Comparison of ENCODE assay signal across 8 mouse cellular contexts in genomic region chr7:79515221-79515743, GRCm38 (mm10). TPM values are rescaled to one million over a fixed set of nuclear protein-coding genes. Genes with fewer than 3 reads are reported as not detected.
A peak's percentile ranks its signal among the peaks of the same experiment; 100 is the strongest.
DNase-seq lines count a peak whose midpoint lies in the region; ATAC-seq lines count a peak whose summit lies in the region.

No protein-coding gene starts in this region.

- WGBS in limb, embryonic 11.5 days = 2% methylated on average over 50 of the region's 57 CpGs
- 2% methylated on average over 56 of the region's 57 CpGs for WGBS in stomach, embryonic 14.5 days

- H3K27ac ChIP-seq in limb, embryonic 11.5 days (replicated peaks; ENCODE audit: low read depth, low read length) = no peak overlapping the region
- H3K27ac ChIP-seq in stomach, embryonic 14.5 days (ENCODE audit: low read length) = no peak overlapping the region

- H3K9ac ChIP-seq in limb, embryonic 11.5 days (ENCODE audit: low read length) = peak overlapping the region; percentile 60
- no peak overlapping the region for H3K9ac ChIP-seq in stomach, embryonic 14.5 days (replicated peaks; ENCODE audit: low read depth, low read length)

- peak overlapping the region; percentile 49 for H3K4me2 ChIP-seq in limb, embryonic 11.5 days (ENCODE audit: low read depth, severe bottlenecking)
- peak overlapping the region; percentile 59 for H3K4me2 ChIP-seq in stomach, embryonic 14.5 days (replicated peaks; ENCODE audit: low read depth, low read length)

- H3K9me3 ChIP-seq in megakaryocyte, embryonic 14.5 days = peaks cover 5% of the 10 kb centered on the region; the same call in 1 of the 2 replicates
- H3K9me3 ChIP-seq in limb, embryonic 11.5 days (ENCODE audit: control insufficient read depth, low read length) = no peaks in the 10 kb centered on the region
- no peaks in the 10 kb centered on the region for H3K9me3 ChIP-seq in stomach, embryonic 14.5 days (ENCODE audit: control insufficient read depth, low read depth, low read length)

- peaks cover 7% of the 10 kb centered on the region for H3K4me1 ChIP-seq in megakaryocyte, embryonic 14.5 days
- H3K4me1 ChIP-seq in limb, embryonic 11.5 days (ENCODE audit: control insufficient read depth, insufficient read depth, low read length) = no peaks in the 10 kb centered on the region
- 0 out of 2 replicates have a peak, but pooled peaks cover 2% of the 10 kb centered on the region for H3K4me1 ChIP-seq in stomach, embryonic 14.5 days (ENCODE audit: control insufficient read depth, insufficient read depth, low read length)

- no peak for ATAC-seq in megakaryocyte, adult 5-6 weeks (ENCODE audit: poor library complexity, severe bottlenecking)
- ATAC-seq in limb, embryonic 11.5 days (ENCODE audit: insufficient number of reproducible peaks, low FRiP score, low TSS enrichment, low read depth) = no peak
- no peak for ATAC-seq in stomach, embryonic 14.5 days (ENCODE audit: insufficient number of reproducible peaks, insufficient read depth, low FRiP score, low read depth)

- DNase-seq in adrenal gland, postnatal 14 days = peak; percentile 18
- no peak for DNase-seq in adrenal gland, postnatal 4 days (ENCODE audit: low spot score in 2 of 2)
- no peak for DNase-seq in limb, embryonic 11.5 days (ENCODE audit: low spot score)
- no peak for DNase-seq in thymus, postnatal 10 days (ENCODE audit: low spot score in 2 of 2)
- no peak for DNase-seq in embryo, embryonic 9.5 days (ENCODE audit: extremely low spot score)

- no peaks in the 10 kb centered on the region for H3K36me3 ChIP-seq in megakaryocyte, embryonic 14.5 days (replicated peaks; ENCODE audit: low read length)
- no peaks in the 10 kb centered on the region for H3K36me3 ChIP-seq in limb, embryonic 11.5 days (ENCODE audit: control insufficient read depth, insufficient read depth, low read length)
- H3K36me3 ChIP-seq in stomach, embryonic 14.5 days (ENCODE audit: control insufficient read depth, insufficient read depth, low read length) = no peaks in the 10 kb centered on the region

- H3K27me3 ChIP-seq in megakaryocyte, embryonic 14.5 days (replicated peaks) = peaks cover 96% of the 10 kb centered on the region
- H3K27me3 ChIP-seq in limb, embryonic 11.5 days (ENCODE audit: control insufficient read depth, insufficient read depth, low read length) = peaks cover 90% of the 10 kb centered on the region
- H3K27me3 ChIP-seq in stomach, embryonic 14.5 days (ENCODE audit: control insufficient read depth, insufficient read depth, low read length) = peaks cover 78% of the 10 kb centered on the region

- peak overlapping the region; percentile 18 for H3K4me3 ChIP-seq in megakaryocyte, embryonic 14.5 days (replicated peaks)
- H3K4me3 ChIP-seq in limb, embryonic 11.5 days (ENCODE audit: low read depth, low read length) = peak overlapping the region; percentile 32
- H3K4me3 ChIP-seq in stomach, embryonic 14.5 days (ENCODE audit: low read depth, low read length) = peak overlapping the region; percentile 40

RNA-seq across cellular contexts. Expression of gene Polg, which starts 49.1 kb away (rescaled TPM):
- total RNA-seq in adrenal gland, postnatal 14 days (2021) = 71.1 and 79.2 TPM in 2 replicates
- total RNA-seq in adrenal gland, postnatal 4 days (2021) = 10 to 100 TPM; 87.2 to 93.7 TPM
- 10.2 and 32.6 TPM in 2 replicates for polyA plus RNA-seq in megakaryocyte, embryonic 14.5 days (2012; ENCODE audit: insufficient read depth, low replicate concordance)
- total RNA-seq in megakaryocyte, adult 5-6 weeks (2015) = 18.9 and 26.5 TPM in 2 replicates
- 61.2 and 71.9 TPM in 2 replicates for total RNA-seq in megakaryocyte, adult 5-6 weeks (2017)
- 32.1 and 36.6 TPM in 2 replicates for polyA plus RNA-seq in limb, embryonic 11.5 days (2014; fragmentation: Nextera tagmentation; extraction: Ambion mirVana)
- polyA plus RNA-seq in stomach, embryonic 14.5 days (2014; fragmentation: Nextera tagmentation; extraction: Ambion mirVana) = 27.8 and 34.7 TPM in 2 replicates
